Mouse (Mus musculus) T-helper 17 cell (primary cell): ENCODE results near the gene Traf4.

Experiments
- in situ Hi-C, 2 experiments: fragments of 300-600 bp; cut with MboI, MseI; formaldehyde crosslinking; loops; 1 replicate in 1 of 2; 2 replicates in 1 of 2; pipeline ENCODE4 v1.15.1; 2025; ENCODE audit warnings: high pct_unique_total_duplicates in 2 of 2

Gene Traf4

DNA sequence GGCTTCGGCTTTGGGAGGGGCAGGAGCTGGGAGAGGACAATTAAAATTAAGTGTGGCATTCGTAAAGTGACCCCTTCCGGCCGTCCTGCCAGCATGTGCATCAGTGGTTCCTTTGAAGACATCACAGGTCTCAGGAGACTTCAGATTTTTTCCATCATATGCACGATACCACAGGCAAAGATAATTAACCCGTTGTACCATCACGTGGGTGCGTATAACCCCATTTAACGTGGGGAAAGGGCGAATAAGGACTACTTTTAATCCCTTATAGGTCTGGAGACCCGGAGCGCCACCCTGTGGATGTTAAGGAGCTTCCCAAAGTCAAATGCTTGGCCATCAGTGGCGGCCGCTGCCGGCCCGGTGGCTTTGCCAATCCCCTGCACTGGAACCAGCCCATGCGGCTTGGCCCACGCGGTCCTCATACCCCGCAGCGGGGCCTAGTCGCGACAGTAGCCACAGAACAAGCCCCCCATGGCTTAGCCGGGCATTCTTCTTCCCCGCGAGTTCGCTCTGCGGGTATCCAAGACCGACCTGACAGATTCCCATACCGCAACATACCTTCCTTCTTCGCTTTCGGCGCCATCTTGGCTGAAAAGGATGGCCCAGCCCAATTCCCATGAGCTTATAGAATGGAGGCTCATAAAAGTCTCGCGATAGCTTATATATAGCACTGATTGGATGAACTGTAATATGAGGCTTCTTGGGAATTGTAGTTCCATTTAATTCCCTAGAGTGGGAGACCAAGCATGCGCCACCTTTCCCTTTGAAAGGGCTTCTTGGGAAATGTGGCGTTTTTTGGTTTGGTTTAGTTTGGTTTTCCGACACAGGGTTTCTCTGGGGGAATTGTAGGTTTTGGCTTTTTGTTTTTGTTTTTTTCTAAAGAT, 17.8 kb upstream of the Traf4 start, which contains the start of gene Rpl23a:
TSS of gene Rpl23a (minus strand) at position 624 of the 884 bp plus-strand sequence.
- in situ Hi-C loops, result no loop called here

- in situ Hi-C loops, result no loop called here
These were observed 17.1 kb upstream of the Traf4 start for GRCm38 (mm10) chr11:78182450-78182849.

GRCm38 (mm10) chr11:78181830-78182357, 16.5 kb upstream of the Traf4 start:
- in situ Hi-C loops, result no loop called here

- in situ Hi-C loops, result no loop called here
These were observed 14.8 kb upstream of the Traf4 start for GRCm38 (mm10) chr11:78180081-78180761.

DNA sequence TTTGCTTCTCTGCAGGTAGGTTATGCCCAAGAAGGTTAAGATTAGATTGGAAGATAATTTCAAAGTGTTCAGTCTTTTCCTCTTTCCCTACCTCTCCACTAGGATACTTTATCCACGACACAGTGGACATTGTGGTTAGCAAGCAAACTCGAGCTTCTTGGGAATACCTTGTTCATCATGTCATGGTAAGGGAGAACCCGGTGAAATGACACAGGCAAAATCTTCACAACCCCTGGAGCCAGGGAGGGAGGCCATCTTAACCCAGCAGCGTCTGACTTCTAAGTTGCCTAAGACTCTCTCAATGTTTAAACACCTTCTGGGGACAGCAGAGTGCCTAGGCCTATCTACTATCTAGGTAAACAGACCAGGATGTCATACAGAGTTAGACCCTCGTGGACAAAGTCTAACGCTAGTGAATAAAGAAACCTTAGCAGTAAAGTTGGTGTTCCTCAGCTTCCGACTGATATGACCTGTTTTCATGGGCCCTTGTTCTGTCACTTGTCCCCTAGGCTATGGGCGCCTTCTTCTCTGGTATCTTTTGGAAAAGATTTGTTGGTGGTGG, 14.1 kb upstream of the Traf4 start:
- in situ Hi-C loops, result loop anchor here in 1 of 2 experiments (10.0 kb wide), 1 partner anchor 955 kb away; no protein-coding TSS in a partner anchor

GRCm38 (mm10) chr11:78178859-78179437, 13.6 kb upstream of the Traf4 start:
- in situ Hi-C loops, result loop anchor here in 1 of 2 experiments (10.0 kb wide), 1 partner anchor 956 kb away; no protein-coding TSS in a partner anchor

GRCm38 (mm10) chr11:78177903-78178858, 12.8 kb upstream of the Traf4 start:
- in situ Hi-C loops, result loop anchor here in 1 of 2 experiments (10.0 kb wide), 1 partner anchor 957 kb away; no protein-coding TSS in a partner anchor

- in situ Hi-C loops, result loop anchor here in 1 of 2 experiments (10.0 kb wide), 1 partner anchor 957 kb away; no protein-coding TSS in a partner anchor
These were observed 12.0 kb upstream of the Traf4 start for GRCm38 (mm10) chr11:78177437-78177836.

- in situ Hi-C loops, result loop anchor here in 1 of 2 experiments (10.0 kb wide), 1 partner anchor 958 kb away; no protein-coding TSS in a partner anchor
These were observed 11.5 kb upstream of the Traf4 start for GRCm38 (mm10) chr11:78176905-78177331.

DNA sequence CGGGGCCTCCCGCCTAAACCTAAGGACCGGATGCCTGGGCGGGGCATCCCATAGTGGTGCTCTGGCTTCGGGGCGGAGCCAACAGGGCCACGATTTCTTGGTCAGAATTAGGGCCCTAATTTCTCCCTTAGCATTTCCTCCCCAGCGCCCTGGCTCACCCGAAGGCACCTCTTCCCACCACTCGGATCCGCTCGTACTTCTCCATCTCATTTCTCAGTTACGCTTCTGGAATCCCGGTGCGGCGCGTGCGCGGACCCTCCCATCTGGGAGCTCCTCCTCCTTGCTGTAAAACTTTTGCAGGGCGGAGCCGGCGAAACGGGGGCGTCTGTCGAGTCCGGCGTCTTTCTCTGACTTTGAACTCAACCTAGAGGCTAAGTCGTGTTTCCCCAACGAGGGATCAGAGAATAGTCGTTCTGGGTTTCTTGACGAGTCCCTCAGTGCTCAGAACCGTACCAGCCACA, 11.0 kb upstream of the Traf4 start, which contains the start of the genes Nek8 and Tlcd1:
TSS of gene Nek8 (minus strand) at position 274 of the 461 bp plus-strand sequence.
TSS of gene Tlcd1 (plus strand) at position 310 of the 461 bp plus-strand sequence.
- in situ Hi-C loops, result loop anchor here in 1 of 2 experiments (10.0 kb wide), 1 partner anchor 958 kb away; no protein-coding TSS in a partner anchor

- in situ Hi-C loops, result loop anchor here in 1 of 2 experiments (10.0 kb wide), 1 partner anchor 959 kb away; no protein-coding TSS in a partner anchor
These were observed 10.5 kb upstream of the Traf4 start for GRCm38 (mm10) chr11:78175771-78176401.

DNA sequence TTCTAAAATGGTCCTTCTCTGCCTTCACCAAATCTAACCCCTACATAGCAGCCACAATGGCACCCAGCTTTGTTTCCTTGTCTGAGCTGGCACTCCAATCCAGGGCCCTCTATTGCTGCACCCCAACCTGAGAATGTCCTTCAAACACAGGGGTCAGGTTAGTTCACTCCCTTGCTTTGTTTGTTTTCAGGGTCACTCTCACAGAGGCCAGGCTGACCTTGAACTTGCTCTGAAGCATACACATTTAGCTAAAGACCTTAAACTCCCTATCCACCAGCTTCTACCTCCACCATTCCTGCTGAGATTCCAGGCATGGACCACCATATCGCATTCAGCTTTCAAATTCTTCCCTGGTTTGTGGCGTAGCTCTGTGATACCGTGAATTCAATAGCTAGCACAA, 9.1 kb upstream of the Traf4 start:
- in situ Hi-C loops, result loop anchor here in 1 of 2 experiments (10.0 kb wide), 1 partner anchor 960 kb away; no protein-coding TSS in a partner anchor

DNA sequence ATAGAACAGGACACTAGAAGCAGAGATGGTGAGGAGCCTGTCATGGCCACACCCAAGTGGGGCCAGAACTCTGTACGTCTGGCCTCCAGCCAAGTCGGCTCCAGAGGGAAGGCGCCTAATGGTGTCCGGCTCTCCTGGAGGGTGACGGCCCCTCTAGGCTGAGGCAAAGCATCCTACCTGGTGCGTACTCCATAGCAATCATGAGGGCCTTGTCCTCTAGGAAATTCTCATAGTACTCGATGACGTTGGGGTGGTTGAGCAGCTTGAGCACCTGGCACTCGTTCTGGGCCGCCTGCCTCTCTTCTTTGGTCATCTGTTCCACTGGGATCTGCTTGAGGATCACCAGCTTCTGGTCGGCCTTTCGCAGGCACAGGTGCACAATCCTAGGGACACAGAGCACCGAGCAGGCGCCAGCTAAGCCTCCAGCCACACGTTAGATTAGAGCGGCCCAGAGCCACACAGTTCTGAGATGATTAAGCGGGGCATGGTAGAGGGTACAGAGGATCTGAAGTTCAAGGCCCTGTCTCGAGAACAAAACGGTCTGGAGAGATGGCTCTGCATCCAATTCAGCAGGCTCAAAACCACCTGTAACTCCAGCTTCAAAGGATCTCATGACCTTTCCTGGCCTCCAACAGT, 7.5 kb upstream of the Traf4 start:
- in situ Hi-C loops, result loop anchor here in 1 of 2 experiments (10.0 kb wide), 1 partner anchor 962 kb away; no protein-coding TSS in a partner anchor

DNA sequence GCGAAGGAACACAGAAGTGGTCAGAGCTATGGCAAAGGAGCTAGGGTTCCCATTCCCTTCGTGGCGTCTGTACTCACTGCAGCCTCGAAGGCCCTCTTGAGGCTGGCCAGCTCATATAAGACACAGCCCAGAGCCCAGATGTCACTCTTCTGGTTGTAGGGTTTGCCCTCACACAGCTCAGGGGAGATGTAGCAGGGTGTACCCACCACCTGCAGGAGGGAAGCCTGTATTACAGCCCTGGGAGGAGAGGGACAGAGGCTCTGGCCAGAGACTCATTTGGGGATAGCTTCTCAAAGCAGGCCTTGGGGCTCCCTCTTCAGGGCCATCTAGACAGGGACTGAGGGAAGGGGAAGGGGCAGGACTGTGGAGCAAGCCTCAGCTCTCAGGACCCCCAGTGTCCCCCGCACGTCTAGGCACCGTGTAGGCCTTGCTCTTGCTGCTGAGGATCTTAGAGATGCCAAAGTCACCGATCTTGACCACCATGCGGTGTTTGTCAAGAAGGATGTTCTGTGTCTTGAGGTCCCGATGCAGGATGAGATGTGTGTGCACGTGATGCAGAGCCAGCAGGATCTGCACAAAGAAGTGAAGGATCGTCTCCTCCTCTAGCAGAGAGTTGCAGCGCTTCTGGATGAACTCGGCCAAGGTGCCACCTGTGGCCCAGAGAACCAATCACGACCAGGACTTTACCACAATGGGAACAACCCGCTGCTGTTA, 6.8 kb upstream of the Traf4 start:
- in situ Hi-C loops, result loop anchor here in 1 of 2 experiments (10.0 kb wide), 1 partner anchor 963 kb away; no protein-coding TSS in a partner anchor

- in situ Hi-C loops, result loop anchor here in 1 of 2 experiments (10.0 kb wide), 1 partner anchor 963 kb away; no protein-coding TSS in a partner anchor
These were observed 5.9 kb upstream of the Traf4 start for GRCm38 (mm10) chr11:78171328-78171727.

DNA sequence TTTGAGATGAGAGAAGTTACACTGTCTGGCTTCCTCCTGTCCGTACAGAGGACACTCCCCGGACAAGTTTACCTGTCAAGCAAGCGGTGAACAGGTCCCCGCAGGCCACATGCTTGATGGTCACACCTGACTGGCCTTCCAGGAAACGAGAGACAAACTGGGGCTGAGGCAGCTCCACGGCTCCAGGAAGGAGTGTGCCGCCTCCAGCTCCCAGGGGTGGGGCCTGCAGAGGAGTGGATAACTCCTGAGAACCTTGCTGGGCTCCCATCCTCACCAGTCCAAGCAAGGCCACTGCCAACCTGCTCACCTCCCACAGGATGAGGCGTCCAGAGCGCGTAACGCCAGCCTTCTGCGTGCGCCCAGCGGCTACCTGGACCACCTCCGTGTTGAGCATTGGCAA, 4.9 kb upstream of the Traf4 start:
- in situ Hi-C loops, result loop anchor here in 1 of 2 experiments (10.0 kb wide), 1 partner anchor 964 kb away; no protein-coding TSS in a partner anchor
